Mouse (Mus musculus) kidney, adult 8-10 months (tissue): ENCODE measurements around the gene Mkrn2.
"Not testable (repeated sequence)": the region's sequence is repeated elsewhere in the genome, so short reads cannot be mapped to it uniquely, and the experiment has no call there.

Experiments used
- DNase-seq, 2 experiments: peaks; one replicate each; pipeline ENCODE4 v3.0.0; 2022

Mkrn2 gene

DNA sequence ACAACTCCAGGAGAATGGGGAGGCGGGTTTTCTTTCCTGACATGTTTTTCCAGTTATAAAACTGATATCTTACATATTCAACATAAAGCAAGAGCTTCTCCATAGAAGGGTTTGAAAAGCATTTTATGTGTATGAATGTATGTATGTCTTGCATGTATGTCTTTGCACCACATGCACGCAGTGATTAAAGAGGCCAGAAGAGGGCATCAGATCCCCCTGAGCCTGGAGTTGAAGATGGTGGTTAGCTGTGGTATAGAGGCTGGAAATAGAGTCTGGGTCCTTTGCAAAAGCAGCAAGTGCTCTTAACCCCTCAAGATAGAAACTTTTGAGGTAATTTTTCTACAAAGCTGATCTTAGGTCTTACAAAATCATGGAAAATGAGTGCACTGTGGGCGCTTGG lies 7.4 kb downstream of the Mkrn2 start:
- peak in 1 of 2 experiments; percentile 30 for DNase-seq

- no peak for DNase-seq
These were observed 8.6 kb downstream of the Mkrn2 start for GRCm38 (mm10) chr6:115610301-115610700.

- DNase-seq, result no peak
These were observed 12.1 kb downstream of the Mkrn2 start for GRCm38 (mm10) chr6:115613793-115614192.

DNA sequence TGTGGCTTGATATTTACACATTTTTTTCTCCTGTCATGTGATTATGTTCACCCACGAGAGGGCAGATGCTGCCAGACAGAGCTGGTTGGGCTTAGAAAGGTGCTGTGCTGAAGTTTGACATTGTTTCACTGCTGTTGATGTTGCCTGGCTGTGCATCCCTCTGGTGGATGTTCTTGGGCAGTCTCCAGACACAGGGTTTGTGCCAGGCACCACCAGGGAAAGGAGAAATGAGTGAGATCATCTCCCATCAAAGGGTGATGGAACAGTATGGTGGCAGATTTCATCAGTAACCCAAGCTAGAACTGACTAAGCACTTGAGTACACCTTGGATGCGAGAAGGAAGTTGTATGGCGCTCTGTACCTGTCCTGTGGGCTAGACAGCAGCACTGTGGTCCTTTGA lies 14.3 kb downstream of the Mkrn2 start:
- no peak for DNase-seq

DNA sequence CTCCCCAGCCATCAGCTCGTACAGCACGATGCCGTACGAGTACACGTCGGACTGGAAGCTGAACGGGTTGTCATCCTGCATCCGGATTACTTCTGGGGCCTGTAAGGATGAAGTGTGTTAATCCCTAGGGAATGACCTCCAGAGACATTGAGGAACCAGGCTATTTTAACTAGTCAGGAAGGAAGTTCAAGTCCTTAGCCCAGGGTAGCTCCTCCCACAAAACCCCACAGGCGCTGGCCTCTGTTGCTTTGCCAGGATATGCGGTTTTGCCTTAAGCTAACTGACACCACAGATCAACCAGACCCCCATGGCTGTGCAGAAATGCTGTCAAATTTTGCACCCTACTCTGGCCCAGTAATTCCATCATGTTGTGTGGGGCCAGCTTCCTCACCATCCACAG lies 18.1 kb downstream of the Mkrn2 start:
- DNase-seq, result peak; percentile 50 to 56

DNA sequence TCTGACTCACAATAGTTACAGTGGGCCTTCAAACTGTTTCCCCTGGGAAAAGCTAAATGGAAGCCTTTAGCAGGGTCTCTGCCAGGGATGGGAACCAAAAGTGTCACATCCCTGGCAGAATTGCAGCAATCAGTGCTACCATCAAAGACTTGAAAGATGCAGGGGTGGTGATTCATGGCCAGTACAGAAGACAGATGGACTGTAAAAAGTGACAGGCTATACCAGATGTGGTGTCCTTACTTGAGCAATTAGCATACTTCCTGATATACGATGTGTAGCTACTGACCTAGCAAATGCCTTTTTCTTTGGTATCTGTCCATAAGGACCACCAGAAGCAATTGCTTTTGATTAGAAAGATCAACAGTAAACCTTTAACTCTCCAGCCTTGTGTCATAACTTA lies 19.2 kb downstream of the Mkrn2 start:
- no peak for DNase-seq

- no peak for DNase-seq
These were observed 24.4 kb downstream of the Mkrn2 start for GRCm38 (mm10) chr6:115626121-115626520.

DNA sequence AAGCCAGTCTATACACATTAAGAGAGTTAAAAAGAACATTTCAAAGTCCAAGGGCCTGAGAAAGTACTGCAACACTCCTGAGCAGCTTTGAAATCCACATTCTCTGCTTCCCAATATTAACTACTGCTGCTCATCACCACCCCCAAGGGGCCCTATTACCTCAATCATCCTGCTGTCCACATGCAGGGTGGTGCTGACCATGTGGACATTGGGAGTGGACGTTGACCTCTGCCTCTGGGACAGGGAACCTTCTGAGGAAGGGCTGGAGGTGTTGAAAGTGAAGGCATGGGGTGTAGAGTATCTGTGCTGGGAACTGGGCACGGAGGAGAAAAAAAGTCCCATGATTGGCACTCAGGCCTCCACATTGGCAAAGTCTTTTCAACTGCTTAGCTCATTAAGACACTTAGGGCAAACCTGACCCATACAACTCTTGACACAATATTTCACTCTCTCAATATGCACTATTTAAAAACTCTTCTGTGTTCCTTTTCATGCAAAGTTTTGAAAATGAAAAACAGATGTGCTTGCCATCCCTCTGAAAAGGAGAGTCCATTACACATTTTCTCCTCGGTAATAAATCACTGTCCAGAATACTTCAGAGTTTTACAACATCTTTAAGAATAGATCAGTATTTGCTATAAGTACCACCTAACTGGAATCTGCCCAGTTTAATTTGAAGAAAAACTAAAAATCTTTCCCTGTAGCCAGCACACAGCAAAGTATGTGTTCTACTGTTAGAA lies 29.5 kb downstream of the Mkrn2 start:
- peak; percentile 41 to 58 for DNase-seq

DNA sequence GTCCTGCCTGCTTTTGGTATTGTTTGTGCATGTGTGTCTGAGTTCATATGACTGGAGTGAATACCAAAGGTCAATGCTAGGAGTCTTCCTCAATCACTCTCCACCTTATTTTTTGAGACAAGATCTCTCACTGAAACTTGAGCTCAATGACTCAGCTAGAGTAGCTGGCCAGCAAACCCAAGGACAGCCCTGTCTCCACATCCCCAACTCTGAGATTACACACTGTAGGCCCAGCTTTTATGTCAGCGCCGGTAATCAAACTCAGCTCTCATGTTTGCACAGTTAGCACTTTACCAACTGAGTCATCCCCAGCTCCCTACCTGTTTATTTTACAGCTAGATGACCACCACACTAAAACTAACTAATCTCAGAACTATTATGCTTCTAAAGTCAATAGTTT lies 32.3 kb downstream of the Mkrn2 start:
- DNase-seq, result no peak

GRCm38 (mm10) chr6:115638188-115638587 lies 36.5 kb downstream of the Mkrn2 start:
- not testable (repeated sequence) for DNase-seq

GRCm38 (mm10) chr6:115643315-115643714 lies 41.6 kb downstream of the Mkrn2 start:
- no peak for DNase-seq

DNA sequence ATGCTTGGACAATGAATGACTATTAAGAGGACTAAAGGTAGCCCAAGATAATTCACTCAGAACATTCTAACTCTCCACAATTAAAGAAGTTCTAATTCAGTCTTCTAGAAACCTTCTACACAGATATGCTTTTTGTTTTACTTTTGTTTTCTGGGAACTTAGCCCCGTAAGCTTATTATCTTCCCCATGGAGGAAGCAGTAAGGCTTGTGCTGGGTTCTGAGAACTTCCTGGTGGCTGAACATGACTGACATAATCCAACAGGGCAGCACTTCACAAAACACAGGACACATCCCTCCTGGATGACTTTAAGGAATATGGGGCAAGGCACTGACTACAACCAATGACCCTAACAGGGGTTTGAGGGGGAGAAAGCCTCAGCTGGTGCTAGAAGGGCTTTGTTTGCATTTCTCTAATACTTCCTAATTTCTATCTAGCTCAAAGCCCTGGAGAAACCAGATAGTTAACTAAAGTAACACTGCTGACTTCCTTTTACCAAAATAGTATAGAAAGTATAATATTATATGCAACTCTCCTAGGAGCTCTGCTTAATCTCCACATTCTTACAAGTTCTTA lies 48.2 kb downstream of the Mkrn2 start:
- no peak for DNase-seq

- DNase-seq, result no peak
These were observed 49.0 kb downstream of the Mkrn2 start for GRCm38 (mm10) chr6:115650476-115651427.

- no peak for DNase-seq
These were observed 50.0 kb downstream of the Mkrn2 start for GRCm38 (mm10) chr6:115651719-115652118.

DNA sequence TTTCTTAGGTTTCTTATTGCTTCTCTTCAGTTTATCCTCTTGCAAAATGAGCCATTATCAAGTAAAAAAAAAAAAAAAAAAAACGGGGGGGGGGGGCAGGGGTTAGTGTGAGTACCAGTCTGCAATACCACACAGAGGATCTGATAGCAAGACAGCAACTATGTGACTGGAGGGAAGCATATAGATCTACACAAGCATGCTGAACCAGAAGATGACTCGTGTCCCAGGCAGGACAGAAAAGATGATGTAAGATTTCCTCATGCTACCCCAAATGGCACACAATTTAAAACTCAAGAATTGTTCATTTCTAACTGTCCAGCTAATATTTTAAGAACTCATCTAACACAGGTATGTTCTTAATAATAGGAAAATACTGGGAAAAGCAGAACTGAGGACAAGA lies 52.2 kb downstream of the Mkrn2 start:
- no peak for DNase-seq

GRCm38 (mm10) chr6:115658802-115659201 lies 57.1 kb downstream of the Mkrn2 start:
- DNase-seq, result no peak

DNA sequence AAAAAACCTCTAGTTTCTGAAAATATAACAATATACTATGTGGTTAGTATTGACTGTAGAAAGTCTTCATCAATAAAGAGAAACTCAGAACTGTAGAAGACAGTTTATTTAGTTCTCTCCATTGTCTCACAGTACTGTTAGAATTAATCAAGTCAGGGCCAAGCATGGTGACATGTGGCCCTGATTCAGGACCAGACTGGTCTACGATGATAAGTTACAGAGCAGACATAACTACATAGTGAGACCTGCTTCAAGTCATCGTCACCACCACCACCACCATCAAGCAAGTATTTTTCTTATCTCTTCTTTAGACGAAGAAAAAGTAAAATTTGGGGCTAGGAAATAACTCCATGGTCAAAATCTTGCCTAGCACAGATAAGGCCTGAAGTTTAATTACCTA lies 62.6 kb downstream of the Mkrn2 start:
- DNase-seq, result no peak

DNA sequence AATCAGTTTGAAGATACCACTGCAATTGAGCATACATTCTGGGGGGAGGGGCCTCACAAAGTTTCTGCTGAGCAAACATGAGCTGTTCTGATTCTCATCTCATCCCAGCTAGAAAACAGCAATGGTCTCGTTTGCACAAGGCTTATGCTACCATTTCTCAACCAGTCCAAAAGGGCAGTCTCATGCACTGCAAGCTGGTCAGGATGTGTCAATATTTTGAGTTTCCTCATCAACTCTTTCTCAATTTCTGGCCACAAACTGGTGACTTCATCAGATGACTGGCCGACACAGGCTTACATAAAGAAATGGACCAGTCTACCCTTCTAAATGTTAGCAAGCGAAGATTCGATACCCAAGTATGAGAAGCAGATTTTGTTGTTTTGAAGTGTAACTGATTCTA lies 64.9 kb downstream of the Mkrn2 start:
- no peak for DNase-seq
